Mouse (Mus musculus) olfactory bulb, adult 2 months (tissue): ENCODE data around the gene Rnf215.

Source experiments
- CTCF ChIP-seq: fragments of 200-500 bp; IDR thresholded peaks from 2 replicates; pipeline ENCODE4 v1.5.1; 2012; ENCODE audit warnings: low read depth, mild to moderate bottlenecking, low read length, moderate library complexity; ENCODE audit not compliant: insufficient read depth
- POLR2A ChIP-seq: fragments of 200-500 bp; IDR thresholded peaks from 2 replicates; pipeline ENCODE4 v1.6.1; 2012; ENCODE audit warnings: mild to moderate bottlenecking, low read depth, low read length, moderate library complexity; ENCODE audit not compliant: insufficient read depth

DNA sequence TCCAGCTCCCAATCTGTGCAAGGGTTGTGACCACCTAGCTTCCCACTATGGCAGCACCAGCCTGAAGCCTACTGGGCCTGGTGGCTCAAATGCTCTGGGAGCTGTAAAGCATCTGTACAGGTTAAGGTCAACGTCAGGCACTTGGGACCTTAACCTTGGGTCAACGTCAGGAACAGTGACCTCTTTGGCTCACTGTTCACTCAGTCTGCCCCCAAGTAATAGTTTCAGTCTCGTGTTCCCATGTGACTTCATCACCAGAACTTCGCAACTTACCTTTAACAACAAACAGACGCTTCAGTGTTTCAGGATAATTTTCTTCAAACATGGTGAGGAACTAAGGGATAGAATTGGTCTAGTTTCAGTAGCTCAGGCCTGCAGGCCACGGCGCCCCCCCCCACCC is 26.3 kb upstream of the Rnf215 start:
- TF ChIP-seq POLR2A (no peak), CTCF (no peak)
